Mouse (Mus musculus) gastrocnemius, adult 8-10 months (tissue): ENCODE data around the gene Ppp1r36. TPM values are rescaled to one million over a fixed set of nuclear protein-coding genes. Genes with fewer than 3 reads are reported as not detected.
A peak's percentile ranks its signal among the peaks of the same experiment; 100 is the strongest.

Experiments used
- DNase-seq, 2 experiments: peaks; one replicate each; pipeline ENCODE4 v3.0.0; 2022; ENCODE audit warnings: low spot score in 2 of 2
- total RNA-seq, 4 experiments: library from RNA; stranded (reverse); gene quantifications; 2 replicates each; pipeline ENCODE4 v1.2.4; 2022

Ppp1r36 gene
- not detected for total RNA-seq

DNA sequence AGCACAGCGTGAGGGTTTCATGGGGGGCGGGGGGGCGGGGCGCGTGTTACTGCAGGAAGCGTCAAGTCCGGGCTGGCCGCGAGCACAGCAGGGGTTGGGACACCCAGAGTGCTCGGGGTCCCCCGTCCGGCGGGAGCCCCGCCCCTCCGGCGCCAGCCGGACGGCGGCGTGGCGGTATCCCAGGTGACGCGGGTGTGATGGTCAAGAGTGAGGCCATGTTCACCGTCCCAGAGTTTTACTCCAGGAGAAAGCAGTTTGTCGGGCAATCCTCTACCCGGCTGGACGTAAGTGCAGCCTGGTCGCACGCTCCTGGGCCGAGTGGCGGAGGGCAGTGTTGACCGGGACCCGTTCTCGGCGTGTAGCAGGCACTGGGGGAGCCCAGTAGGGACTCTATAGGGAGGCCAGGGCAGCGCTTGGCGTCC is at the start of gene Ppp1r36:
Ppp1r36 (plus strand) TSS at position 106 of the 422 bp plus-strand sequence.
- DNase-seq, result no peak

DNA sequence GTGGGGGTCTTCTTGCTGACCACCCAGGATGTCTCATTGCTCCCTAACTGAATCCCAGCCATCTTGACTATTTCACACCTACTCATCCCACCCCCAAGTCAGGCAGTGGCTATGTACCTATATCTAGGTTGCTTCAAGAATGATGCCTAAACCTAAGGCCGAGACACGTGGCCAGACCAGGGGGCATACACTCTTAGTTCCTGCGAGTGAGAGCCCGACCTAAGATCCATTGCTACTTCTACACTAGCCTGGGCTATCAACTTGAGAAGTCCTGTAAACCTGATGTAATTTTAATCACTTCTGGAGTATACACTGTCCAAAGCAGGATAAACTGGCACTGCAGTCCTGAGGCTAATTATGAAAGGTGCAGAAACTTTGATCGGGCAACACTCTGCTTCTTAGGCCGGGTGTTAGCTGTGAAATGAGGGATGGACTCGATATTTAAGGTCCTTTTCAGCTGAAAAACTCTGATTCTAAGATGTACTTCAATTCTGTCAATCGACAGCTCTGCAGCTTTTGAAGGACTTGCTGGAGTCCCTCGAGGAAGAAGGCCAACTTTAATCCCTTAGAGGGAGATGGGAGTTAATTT is 49.0 kb upstream of the Ppp1r36 start:
- DNase-seq, result no peak

DNA sequence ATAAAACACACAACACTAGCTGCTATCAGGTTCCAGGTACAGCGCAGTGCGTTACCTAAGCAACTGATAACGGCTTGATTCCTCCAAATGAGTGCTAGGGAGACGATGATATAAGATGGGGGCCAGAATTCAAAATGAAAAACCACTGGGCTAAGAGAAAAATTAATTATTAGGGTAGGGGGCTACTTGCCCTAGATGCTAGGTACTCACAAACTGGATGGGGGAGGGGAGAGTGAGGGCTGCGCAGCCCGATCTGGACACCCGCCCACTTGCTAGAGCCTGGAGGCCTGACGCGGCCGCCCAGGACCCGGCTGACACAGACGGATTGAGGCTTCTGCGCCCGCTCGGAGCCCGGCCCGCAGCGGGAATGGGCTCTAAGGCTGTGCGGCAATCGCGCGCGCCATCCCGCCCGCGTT is 48.5 kb upstream of the Ppp1r36 start:
- no peak for DNase-seq

DNA sequence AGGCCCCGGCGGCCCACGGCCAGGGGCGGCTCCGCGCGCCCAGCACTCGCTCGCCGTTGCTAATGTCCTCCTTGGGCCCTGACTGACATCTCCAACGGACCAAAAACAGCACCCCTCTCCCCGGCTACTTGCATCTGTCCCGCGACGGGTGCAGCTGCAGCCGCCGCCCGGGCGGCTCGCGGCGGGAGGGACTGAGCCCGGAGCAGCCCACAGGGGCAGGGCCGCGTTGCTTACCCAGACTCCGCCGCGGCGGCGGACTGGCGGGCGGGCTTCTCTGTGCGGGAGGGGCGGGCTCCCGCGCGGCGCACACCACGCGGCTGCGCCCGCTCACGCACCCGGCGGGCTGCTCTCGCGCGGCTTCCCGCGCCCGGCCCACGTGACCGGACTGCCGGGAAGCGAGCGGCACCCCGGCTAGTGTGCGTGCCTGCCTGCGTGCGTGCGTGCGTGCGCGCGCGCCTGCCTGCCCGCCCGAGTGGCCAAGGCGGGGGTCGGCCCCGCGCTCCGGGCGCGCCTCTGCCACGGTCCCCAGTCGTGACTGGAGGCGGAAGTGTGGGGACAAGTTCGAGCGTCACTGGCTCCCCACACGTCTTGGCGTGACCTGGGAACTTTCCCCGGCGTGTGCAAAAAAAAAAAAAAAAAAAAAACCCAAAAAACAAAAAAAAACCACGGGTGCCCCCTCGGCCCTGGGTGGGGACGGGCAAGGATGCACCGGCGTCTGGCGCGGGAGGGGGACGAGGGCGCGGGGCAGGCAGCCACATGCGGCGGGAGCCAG is 47.9 kb upstream of the Ppp1r36 start, which contains the start of gene Zbtb25:
Zbtb25 (minus strand) TSS at position 397 of the 772 bp plus-strand sequence.
- DNase-seq, result peak; percentile 78 to 86

DNA sequence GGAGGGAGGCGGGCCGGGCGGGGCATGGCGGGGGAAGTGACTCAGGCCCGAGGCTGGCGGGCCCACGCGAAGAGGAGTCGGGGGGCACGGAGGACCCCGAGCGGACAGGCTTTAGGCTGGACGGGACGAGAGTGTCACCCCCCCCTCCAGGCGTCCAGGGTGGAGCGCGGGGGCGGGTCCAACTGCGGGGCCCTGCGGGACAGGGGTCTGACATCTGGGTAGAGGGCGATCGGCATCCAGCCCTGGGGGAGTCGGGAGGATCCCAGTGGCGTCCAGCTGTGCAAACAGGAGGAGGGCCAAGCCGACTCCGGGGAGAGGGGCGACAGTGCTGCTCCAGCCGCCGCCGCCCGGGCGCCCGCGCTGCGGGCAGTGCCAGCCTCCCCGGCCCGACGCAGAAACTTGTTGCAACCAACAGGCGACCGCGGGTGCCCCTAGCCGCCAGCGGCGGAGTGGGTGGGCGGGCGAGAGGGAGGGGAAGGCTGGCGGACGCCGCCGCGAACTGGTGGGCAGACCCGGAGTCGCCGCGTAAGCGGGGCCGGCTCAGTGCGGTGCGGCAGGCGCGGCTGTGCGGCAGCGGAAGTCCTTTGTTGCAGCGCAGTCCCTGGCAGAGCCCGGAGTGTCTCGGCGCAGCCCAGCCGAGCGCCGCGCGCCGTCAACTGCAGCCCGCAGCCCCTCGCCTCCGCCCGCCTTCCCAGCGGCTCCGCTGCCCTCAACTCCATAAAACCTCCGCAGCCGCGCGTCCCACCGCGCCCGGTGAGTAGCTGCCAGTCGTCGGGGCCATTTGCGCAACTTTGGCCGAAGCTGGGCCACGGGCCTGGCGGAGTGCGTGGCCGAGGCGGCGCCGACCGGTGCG is 47.1 kb upstream of the Ppp1r36 start, which contains the start of gene Zbtb1:
Zbtb1 (plus strand) TSS at position 289 of the 853 bp plus-strand sequence.
- DNase-seq, result peak; percentile 56 to 75

DNA sequence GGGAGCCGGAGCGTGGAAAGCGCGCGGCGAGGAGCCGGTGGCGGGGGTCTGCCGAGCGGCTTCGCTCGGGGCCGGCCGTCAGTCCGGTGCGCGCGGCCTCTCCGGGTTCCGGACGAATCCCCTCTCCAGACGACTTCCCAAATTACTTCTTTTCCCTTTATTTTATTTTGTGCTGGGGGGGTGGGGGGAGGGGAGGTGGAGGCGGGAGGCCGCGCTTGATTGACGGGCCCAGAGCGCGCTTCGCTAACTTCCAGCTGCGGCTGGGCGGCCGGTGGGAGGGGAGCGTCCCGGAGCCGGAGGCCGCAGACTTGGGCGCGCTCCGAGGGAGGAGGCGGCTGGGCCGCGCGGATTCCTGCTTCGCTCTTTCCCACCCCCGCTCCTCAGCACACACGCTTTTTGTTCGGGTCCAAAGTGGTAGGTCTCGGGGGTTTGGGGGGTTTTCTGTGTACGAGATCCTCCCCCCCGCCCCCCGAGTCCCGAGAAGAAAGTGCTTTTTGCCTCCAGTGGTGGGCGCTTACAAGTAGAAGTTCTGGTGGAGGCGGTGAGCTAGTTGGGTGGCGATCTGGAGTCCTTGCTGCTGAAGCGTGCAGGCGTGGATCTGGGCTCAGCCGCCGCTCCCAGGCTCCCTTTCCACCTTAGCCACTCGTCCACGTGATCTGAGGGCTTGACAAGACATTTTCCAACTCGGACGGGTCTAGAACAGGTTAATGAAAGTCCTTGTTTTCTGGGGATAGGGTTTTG is 46.3 kb upstream of the Ppp1r36 start:
- DNase-seq, result peak; percentile 63 to 68

DNA sequence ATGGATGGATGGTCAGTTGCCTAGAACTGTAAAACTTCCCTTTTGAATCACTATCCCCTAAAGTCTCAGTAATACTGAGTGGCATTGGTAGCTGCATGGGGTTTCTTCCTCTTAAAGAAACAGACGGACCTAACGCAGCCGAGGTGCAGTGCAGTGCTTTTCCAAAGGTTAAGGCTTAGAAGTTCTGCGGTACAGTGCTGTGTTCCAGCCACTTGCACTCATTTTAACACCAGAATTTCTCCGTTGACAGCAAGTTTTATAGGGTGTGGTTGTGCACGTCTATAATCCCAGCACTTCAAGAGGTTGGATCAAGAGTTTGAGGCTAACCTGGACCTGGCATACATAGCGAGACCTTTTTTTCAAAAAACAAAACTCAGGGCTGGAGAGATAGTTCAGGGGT is 45.3 kb upstream of the Ppp1r36 start:
- DNase-seq, result no peak

DNA sequence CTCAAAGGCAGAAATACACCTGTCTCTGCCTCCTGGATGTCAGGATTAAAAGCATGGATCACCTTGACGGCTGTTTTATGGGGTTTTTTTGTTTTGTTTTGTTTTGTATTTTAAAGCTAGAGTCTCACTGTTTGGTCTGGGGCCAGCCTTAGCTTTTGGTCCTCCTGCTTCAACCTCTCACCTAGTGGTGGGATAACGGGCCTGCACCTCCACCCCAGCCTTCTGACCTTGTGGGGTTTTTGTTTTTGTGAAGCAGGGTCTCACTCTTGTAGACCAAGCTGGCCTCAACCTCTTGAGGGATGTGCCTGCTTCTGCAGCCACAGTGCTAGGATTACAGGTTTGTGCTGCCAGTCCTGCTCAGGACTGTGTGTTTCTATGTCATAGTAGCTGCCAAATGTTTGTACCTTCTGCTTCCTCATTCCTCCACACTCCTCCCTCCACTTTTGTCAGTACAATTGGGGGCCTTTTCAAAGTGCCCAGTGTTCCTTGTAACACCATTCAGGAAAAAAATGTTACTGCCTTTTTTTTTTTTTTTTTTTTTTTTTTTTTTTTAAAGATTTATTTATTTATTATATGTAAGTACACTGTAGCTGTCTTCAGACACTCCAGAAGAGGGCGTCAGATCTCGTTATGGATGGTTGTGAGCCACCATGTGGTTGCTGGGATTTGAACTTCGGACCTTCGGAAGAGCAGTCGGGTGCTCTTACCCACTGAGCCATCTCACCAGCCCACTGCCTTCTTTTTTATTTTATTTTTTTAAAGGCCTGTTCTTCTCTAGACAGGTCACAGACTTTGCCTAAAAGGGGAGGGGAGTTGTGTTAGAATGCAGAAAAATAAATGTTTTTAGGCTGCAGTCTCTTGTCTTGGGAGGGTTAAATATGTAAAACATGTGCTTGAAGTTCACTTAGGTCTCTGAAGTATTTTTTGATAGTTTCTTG is 44.2 kb upstream of the Ppp1r36 start:
- no peak for DNase-seq

DNA sequence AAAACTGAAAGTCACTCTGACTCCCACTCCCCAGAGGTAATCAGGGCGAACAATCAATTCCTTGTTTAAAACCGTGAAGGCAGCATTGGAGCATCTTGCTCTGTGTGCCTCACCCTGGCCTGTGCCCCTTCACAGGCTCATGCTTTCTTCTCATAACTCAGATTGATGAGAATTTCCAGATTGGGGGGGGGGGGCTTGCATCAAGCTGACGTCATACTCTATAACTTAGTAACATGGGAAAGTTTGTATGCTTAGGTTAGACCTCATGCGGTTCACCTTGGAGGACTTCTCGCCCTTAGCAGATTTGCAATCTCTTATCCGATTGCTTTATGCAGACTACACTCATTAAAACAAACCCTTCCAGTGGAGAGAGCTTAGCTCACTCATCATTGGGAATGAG is 43.3 kb upstream of the Ppp1r36 start:
- DNase-seq, result no peak

DNA sequence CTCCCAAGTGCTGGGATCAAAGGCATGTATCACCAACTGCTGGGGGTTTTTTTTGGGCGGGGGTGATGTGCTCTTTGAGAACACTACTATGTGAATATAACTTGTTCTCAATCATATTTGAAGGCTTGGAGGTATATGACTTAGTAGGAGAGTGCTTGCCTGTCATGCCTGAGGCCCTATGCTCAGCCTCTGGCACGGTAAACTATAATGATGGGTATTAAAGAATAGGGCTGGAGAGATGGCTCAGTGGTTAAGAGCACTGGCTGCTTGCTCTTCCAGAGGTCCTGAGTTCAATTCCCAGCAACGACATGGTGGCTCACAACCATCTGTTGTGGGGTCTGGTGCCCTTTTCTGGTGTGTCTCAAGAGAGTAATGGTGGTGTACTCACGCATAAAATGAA is 42.4 kb upstream of the Ppp1r36 start:
- DNase-seq, result no peak

DNA sequence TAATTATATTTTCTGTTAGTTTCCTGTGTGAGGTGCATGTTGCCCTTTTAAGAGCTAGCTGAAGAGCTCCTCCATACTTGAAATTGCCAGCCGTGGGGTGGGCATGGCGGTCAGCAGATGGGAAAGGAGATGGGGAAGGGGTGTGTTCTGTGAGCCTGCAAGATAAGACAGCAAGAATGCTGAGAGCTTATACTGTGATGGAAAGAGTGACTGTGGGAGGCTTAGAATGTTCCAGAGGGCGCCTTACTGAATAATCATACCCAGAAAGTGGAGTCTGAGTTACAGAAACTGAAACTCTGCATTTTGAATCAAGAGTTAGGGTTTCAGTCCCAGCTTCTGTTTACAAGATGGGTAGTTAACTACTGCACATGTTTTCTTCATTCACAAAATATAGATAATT is 41.8 kb upstream of the Ppp1r36 start:
- no peak for DNase-seq

DNA sequence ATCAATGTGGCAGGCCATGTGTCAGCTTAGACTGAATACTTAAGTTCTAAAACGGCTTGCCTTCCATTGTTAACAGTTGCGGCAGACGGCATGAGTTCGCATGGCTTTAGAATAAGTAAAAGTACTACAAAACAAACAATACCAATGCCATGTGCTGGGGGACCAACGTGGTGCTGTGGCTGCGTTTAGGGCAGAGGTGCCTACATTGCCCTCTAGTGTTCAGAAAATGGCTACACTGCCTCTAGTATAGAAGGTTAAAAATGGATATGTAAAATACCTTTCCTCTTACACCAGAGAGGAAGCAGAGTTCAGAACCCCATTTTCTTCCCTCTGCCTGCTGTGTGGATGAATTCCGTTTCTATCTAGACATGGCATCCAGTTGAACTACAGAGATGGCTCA is 40.7 kb upstream of the Ppp1r36 start:
- DNase-seq, result no peak

DNA sequence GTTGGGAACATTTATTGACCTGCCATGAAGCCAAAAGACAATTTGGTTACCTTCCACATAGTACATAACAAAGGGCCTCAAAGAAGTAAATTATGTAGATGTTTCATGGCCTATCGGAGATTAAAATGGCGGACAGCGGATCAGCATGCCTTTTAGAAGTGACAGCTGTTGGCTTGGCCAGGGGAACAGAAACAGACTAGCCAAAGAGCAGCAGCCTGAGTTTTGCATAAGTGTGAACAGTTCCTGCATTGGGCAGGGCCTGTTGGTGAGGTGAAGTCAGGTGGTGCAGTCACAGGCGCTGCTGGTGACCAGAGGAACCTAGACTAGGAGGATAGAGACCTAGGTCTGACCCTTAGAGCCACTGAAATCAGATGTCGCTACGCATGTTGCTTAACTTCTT is 40.3 kb upstream of the Ppp1r36 start:
- DNase-seq, result no peak

DNA sequence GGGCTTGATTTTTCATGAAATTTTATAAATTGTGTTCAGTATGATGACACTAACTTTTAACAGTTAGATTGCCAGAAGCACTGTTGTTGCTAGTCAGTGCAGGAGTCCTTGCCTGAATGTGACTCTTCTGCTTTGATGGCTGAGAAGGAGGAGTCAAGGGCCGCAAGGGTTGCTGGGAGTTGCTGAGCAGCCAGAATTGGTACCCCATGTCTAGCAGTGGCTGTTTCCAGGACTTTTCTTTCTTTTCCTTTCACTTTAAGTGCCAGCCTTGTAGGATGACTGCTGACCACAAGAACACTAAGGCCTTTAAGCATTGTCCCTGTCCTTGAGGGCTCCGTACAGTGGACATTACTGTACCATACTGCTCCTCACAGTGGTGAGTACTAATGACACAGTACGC is 39.6 kb upstream of the Ppp1r36 start:
- no peak for DNase-seq

DNA sequence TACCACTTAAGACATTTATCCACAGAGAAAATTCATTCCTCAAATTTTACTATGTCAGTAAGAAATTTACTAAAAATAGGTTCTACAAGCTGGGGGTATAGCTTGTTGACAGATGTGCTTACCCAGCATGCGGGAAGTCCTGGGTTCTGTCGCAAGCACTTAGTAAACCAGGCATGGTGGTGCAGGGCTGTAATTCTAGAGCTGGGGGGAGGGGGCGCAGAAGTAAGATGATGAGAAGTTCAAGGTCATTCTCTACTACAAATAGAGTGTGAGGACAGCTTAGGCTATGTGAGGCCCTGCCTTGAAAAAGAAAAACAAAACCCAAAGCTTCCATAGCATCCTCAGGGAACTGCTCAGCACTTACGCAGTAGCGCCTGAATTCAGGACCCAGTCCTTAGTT is 38.8 kb upstream of the Ppp1r36 start:
- no peak for DNase-seq

DNA sequence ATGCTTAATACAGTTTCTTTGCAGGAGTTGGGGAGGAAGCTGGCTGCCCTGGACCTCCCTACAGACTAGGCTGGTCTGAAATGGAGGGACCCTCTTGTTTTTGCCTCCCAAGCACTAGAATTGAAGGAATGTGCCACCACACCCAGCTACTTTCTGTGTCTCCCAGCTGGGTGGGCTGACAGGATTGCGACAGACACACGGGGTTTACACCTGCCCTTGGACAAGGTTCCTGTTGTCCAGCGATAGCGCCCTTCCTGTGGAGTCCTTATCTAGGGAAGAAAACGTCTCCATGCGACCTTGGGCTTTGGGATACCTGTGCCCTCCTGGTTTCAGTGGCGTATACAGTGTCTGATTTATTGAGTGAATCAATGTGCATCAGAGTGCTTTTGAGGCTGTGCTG is 37.2 kb upstream of the Ppp1r36 start:
- no peak for DNase-seq

DNA sequence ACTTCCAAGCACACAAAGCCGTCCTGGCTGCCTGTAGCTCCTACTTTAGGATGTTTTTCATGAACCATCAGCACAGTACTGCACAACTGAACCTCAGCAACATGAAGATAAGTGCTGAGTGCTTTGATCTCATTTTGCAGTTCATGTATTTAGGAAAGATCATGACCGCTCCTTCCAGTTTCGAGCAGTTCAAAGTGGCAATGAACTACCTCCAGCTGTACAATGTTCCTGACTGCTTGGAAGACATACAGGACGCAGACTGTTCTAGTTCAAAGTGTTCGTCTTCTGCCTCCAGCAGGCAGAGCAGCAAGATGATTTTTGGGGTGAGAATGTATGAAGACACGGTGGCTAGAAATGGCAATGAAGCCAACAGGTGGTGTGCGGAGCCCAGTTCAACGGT is 32.0 kb upstream of the Ppp1r36 start:
- DNase-seq, result no peak

DNA sequence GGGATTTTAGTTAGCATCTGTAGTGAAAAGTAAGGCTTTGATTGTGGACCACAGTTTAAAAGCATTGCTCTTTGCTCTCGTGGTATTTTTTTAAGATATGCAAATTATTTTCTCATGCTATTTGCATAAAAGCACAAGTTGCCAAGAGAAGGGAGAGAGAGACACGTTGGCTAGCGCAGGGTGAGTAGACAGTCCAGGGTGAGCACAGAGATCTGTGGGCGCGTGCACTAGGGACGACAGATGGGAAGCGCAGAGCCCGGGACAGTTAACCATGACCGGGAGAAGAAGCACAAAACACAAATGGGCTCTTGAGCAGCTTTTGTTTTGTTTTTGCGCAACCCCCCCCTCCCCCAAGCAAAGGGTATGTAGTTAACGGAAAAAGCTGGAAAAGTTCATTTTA is 28.5 kb upstream of the Ppp1r36 start:
- no peak for DNase-seq

DNA sequence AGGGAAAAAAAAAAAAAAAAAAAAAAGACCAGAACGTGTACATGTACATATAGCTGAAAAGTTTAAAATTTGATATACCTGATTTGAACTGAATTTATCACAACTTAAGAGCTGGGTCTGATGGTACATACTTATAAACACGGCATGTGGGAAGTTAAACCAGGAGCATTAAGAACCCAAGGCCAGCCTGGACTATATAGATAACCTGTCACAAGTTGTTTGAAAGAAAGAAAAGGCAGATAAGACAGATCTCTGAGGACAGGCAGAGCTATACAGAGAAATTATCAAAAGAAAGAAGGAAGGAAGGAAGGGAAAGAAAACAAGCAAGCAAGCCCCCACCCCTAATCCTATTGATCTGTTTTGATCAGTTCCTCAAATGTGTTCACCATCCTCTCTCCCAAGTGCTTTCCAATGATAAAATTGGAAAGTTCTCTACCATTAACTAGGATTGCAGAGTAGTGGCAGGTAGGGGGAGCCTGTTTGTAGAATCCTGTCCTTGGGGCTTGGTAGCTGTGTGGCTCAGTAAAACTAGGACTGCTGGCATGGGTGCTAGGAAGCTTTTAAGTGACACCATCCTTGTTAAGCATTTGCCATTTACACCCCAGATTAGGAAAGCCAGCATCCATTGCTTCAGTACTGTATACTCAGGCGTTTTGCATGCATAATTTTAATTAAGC is 25.6 kb upstream of the Ppp1r36 start:
- no peak for DNase-seq

DNA sequence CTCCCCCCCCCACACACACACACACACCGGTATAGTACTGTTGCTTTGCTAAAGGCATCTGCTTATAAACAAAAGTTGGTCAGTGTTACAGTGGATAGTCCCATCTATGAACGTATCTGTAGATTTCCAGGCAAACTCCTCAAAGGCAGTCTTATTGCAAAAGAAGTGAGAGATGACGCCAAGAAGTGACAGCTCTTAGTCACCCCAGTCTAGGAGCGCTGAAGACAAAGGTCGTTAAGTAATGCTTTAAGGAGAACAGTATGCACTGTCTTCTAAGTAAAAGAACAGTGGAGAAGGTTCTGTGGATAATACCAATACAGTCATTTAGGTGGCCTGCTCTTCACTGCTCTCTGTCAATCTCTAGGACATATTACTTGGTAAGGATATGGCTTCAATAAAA is 24.4 kb upstream of the Ppp1r36 start:
- DNase-seq, result no peak
